Mouse (Mus musculus): Measurements from ENCODE around the gene Ppp1r21. TPM values are rescaled to one million over a fixed set of nuclear protein-coding genes. Genes with fewer than 3 reads are reported as not detected.
A peak's percentile ranks its signal among the peaks of the same experiment; 100 is the strongest.

Gene Ppp1r21
- polyA plus RNA-seq, 1 experiment from 2014 or later: 27.6 TPM

DNA sequence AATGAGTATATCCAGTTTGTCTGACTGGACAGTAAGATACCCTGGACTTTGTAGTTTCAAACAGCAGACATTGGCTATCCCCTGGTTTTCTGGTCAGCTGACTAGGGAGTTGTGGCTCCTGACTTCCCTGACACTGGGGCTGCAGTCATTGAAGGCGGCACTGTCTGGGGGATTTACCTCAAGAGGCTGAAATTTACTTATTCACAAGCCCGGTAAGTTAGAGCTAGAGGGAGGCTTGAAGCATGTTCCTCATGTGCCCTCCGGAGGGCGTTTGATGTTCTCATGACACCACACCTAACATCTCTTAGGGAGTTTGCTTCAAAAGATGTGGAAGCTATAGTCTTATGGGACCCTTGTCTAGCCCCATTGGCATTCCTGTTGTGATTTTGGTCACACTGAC, 26.8 kb downstream of the Ppp1r21 start:
- Histone ChIP-seq H3K36me3 (ENCODE audit: insufficient read depth, low read length) (peaks cover 6% of the 10 kb centered on the region), H3K4me1 (replicated peaks; ENCODE audit: insufficient read depth, low read length) (no peaks in the 10 kb centered on the region), H3K27ac (no peak overlapping the region), H3K9me3 (replicated peaks; ENCODE audit: low read length) (no peaks in the 10 kb centered on the region), H3K4me2 (ENCODE audit: low read length) (no peak overlapping the region), H3K27me3 (ENCODE audit: insufficient read depth, low read length) (no peaks in the 10 kb centered on the region), H3K9ac (ENCODE audit: low read depth, low read length) (no peak overlapping the region), H3K4me3 (replicated peaks; ENCODE audit: low read depth, low read length) (no peak overlapping the region)
- no peak for TF ChIP-seq CTCF (IDR thresholded peaks at IDR 0.05; ENCODE audit: low read depth)
- ATAC-seq (replicated peaks; ENCODE audit: low FRiP score, low read depth) (no peak; the same call in 1 of the 2 replicates), DNase-seq (ENCODE audit: low spot score) (no peak)
- 83% methylated on average over 4 of the region's 4 CpGs for WGBS

- Histone ChIP-seq H3K27ac (no peak overlapping the region), H3K9ac (ENCODE audit: low read depth, low read length) (no peak overlapping the region), H3K4me1 (replicated peaks; ENCODE audit: insufficient read depth, low read length) (no peaks in the 10 kb centered on the region), H3K36me3 (ENCODE audit: insufficient read depth, low read length) (peaks cover 14% of the 10 kb centered on the region), H3K27me3 (ENCODE audit: insufficient read depth, low read length) (no peaks in the 10 kb centered on the region), H3K4me3 (replicated peaks; ENCODE audit: low read depth, low read length) (no peak overlapping the region), H3K4me2 (ENCODE audit: low read length) (no peak overlapping the region), H3K9me3 (replicated peaks; ENCODE audit: low read length) (no peaks in the 10 kb centered on the region)
- peak; percentile 93 for TF ChIP-seq CTCF (IDR thresholded peaks at IDR 0.05; ENCODE audit: low read depth)
- peak; percentile 52; the same call in 1 of the 2 replicates for ATAC-seq (replicated peaks; ENCODE audit: low FRiP score, low read depth)
- WGBS: 39% methylated on average over 13 of the region's 13 CpGs
- peak; percentile 90 for DNase-seq (ENCODE audit: low spot score)
Measured at GRCm38 (mm10) chr17:88558168-88558842, 28.4 kb downstream of the Ppp1r21 start.

DNA sequence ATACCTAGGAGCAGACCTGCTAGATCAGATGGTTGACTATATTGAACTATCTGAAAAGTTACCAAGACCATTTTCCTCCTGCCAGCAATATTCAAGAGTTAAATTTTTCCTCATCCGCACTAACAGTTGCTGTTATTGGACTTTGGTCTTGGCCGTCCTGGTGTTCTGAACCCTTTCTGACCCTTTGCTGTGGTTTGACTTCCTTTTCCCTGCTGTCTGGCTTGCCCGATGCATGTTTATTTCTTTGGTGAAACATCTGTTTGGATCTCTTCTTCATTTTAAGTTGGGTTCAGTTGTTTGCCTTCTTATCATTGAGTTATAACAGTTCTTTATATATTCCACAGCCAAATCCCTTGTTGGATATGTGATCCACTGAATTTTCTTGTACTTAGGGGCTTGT, 33.7 kb downstream of the Ppp1r21 start:
- WGBS: 42% methylated on average over 3 of the region's 3 CpGs
- TF ChIP-seq CTCF (IDR thresholded peaks at IDR 0.05; ENCODE audit: low read depth): no peak
- H3K9me3 ChIP-seq (replicated peaks; ENCODE audit: low read length): no peaks in the 10 kb centered on the region
- H3K36me3 ChIP-seq (ENCODE audit: insufficient read depth, low read length): peaks cover 16% of the 10 kb centered on the region; the same call in 1 of the 2 replicates
- no peak overlapping the region for H3K4me3 ChIP-seq (replicated peaks; ENCODE audit: low read depth, low read length)
- H3K27me3 ChIP-seq (ENCODE audit: insufficient read depth, low read length): no peaks in the 10 kb centered on the region
- H3K9ac ChIP-seq (ENCODE audit: low read depth, low read length): no peak overlapping the region
- H3K4me2 ChIP-seq (ENCODE audit: low read length): no peak overlapping the region
- ATAC-seq (replicated peaks; ENCODE audit: low FRiP score, low read depth) (no peak), DNase-seq (ENCODE audit: low spot score) (peak; percentile 63)
- H3K4me1 ChIP-seq (replicated peaks; ENCODE audit: insufficient read depth, low read length): no peaks in the 10 kb centered on the region
- H3K27ac ChIP-seq: no peak overlapping the region

DNA sequence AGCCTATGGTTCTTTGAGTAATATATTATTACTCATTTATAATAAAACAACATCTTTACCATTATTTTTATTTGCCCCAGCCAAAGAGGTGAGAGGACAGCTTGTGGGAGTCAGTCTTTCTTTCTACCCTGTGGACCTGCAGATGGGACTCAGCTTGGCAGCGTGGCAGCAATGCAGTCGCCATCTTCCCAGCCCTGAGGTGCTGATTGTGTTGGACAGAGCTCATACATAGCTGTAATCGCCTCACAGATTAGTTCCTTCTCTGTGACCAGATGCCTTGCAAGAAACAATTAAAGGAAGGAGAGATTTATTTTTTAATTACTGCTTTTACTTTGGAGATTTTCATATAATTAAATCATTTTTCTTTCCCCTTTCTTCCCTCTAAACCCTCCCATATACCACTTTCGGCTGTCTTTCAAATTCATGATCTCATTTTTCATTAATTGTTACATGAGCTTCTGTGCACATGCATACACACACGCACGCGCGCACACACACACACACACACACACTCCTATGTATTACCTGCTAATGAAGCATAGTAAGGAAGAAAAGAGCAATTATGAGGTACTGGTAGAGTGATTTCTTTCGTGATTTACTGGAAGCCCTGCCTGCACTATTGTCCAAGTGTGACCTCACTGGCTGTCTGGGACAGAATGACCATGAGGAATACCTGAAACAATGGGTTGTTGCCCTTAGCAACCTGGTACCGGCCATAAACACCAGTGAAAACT, 40.1 kb downstream of the Ppp1r21 start:
- no peak for ATAC-seq (replicated peaks; ENCODE audit: low FRiP score, low read depth)
- WGBS: 86% methylated on average over 10 of the region's 10 CpGs
- H3K36me3 ChIP-seq (ENCODE audit: insufficient read depth, low read length): peaks cover 34% of the 10 kb centered on the region

GRCm38 (mm10) chr17:88570784-88571183, 40.9 kb downstream of the Ppp1r21 start:
- Histone ChIP-seq H3K27me3 (ENCODE audit: insufficient read depth, low read length) (no peaks in the 10 kb centered on the region), H3K4me2 (ENCODE audit: low read length) (no peak overlapping the region), H3K9ac (ENCODE audit: low read depth, low read length) (no peak overlapping the region), H3K4me1 (replicated peaks; ENCODE audit: insufficient read depth, low read length) (no peaks in the 10 kb centered on the region), H3K9me3 (replicated peaks; ENCODE audit: low read length) (no peaks in the 10 kb centered on the region), H3K36me3 (ENCODE audit: insufficient read depth, low read length) (peaks cover 36% of the 10 kb centered on the region), H3K4me3 (replicated peaks; ENCODE audit: low read depth, low read length) (no peak overlapping the region), H3K27ac (no peak overlapping the region)
- no peak for ATAC-seq (replicated peaks; ENCODE audit: low FRiP score, low read depth)
- no peak for TF ChIP-seq CTCF (IDR thresholded peaks at IDR 0.05; ENCODE audit: low read depth)
- no peak for DNase-seq (ENCODE audit: low spot score)
- WGBS: 85% methylated on average over 11 of the region's 11 CpGs

More for the DNA sequence above, 40.1 kb downstream of the Ppp1r21 start:
- DNase-seq (ENCODE audit: low spot score): no peak
- Histone ChIP-seq H3K4me3 (replicated peaks; ENCODE audit: low read depth, low read length) (no peak overlapping the region), H3K9me3 (replicated peaks; ENCODE audit: low read length) (no peaks in the 10 kb centered on the region), H3K9ac (ENCODE audit: low read depth, low read length) (no peak overlapping the region), H3K27ac (no peak overlapping the region), H3K27me3 (ENCODE audit: insufficient read depth, low read length) (no peaks in the 10 kb centered on the region), H3K4me1 (replicated peaks; ENCODE audit: insufficient read depth, low read length) (no peaks in the 10 kb centered on the region), H3K4me2 (ENCODE audit: low read length) (no peak overlapping the region)
- no peak for TF ChIP-seq CTCF (IDR thresholded peaks at IDR 0.05; ENCODE audit: low read depth)

GRCm38 (mm10) chr17:88574811-88575210, 44.9 kb downstream of the Ppp1r21 start:
- Histone ChIP-seq H3K27me3 (ENCODE audit: insufficient read depth, low read length) (no peaks in the 10 kb centered on the region), H3K36me3 (ENCODE audit: insufficient read depth, low read length) (peaks cover 49% of the 10 kb centered on the region)

More at GRCm38 (mm10) chr17:88574811-88575210, 44.9 kb downstream of the Ppp1r21 start:
- no peak for ATAC-seq (replicated peaks; ENCODE audit: low FRiP score, low read depth)
- H3K27ac ChIP-seq: no peak overlapping the region
- no peak overlapping the region for H3K9ac ChIP-seq (ENCODE audit: low read depth, low read length)
- H3K4me2 ChIP-seq (ENCODE audit: low read length): no peak overlapping the region
- TF ChIP-seq CTCF (IDR thresholded peaks at IDR 0.05; ENCODE audit: low read depth): no peak
- H3K9me3 ChIP-seq (replicated peaks; ENCODE audit: low read length): no peaks in the 10 kb centered on the region
- H3K4me3 ChIP-seq (replicated peaks; ENCODE audit: low read depth, low read length): no peak overlapping the region
- H3K4me1 ChIP-seq (replicated peaks; ENCODE audit: insufficient read depth, low read length): no peaks in the 10 kb centered on the region
- DNase-seq (ENCODE audit: low spot score): no peak
- WGBS: 55% methylated on average over 5 of the region's 5 CpGs

Measured in kidney, postnatal 0 days (tissue).